Mouse (Mus musculus) erythroblast, embryonic 14.5 days (primary cell): ENCODE measurements around the gene Otulin.

ENCODE experiments used
- GATA1 ChIP-seq: IDR thresholded peaks from 2 replicates; pipeline ENCODE4 v1.6.1; 2012; ENCODE audit warnings: low read length, inconsistent platforms, mixed read lengths
- TAL1 ChIP-seq: IDR thresholded peaks from 3 replicates; pipeline ENCODE4 v1.6.1; 2012; ENCODE audit warnings: low read length, inconsistent platforms, mixed read lengths

DNA sequence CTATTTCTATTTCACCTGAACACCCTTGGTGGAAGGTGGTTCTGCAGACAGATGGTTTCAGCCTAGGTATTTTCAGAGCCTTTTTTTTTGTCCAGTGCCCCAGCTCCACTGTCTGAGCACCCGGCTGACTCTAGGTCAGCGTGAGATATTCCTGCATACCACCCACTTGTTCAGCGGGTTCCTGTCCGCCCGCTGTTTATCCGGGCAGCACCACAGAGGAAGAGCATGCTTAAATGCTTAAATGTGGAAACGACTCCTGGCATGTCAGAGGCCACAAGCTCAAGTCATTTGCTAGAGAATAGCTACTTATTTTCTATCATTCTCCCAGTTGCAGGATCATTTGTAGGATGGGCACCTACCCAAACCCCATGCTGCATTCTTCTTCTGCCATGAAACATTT is 122.3 kb downstream of the Otulin start:
- TF ChIP-seq GATA1 (no peak), TAL1 (no peak)
